Mouse (Mus musculus) kidney, adult 18-20 months (tissue): Measurements from ENCODE around the gene Sp1.

Experiments
- DNase-seq: peaks from one replicate; pipeline ENCODE4 v3.0.0; 2021

Sp1 gene

DNA sequence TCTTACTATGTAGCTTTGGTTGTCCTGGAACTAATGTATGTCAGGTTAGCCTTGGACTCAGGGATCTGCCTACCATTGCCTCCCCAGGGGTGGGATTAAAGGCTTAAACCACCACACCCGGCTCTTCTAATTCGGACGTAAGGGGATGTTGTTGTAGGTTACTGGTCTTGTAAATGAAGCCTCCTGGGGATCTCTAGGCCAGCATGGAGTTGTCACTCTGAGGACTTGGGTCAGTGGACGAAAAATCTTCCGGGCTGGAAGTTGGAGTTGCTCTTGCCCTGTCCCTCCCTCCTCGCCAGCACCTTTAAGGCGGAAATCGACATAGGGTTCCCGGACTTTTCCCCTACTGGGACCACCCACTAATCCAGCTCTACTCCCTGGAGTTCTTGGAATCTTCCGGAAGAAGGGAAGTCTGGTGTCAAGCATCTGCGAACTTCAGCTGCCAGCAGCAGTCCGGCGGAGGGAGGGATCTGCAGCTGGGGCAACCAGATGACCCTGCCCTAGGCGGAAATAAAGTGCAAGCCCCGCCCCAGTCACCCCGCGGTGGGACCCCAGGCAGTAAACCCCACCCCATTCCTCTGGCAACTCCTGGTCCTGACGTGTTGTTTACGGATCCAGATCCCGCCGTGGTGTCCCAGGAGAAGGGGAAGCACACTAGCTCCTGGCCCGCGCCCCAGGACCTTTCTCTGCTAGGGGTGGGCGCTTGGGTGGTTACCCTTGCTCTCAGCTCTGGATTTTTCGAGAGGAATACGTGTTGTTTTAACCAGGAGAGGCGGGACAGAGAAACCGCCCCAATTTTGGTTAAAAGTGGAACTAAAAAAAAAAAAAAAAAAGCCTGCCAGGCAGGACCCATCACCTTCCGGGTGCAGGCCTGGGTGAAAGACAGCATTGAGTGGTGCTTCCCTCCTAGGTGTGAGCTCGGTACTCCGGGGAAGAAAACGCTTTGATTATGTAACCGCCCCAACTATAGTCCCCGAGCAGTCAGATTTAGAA is 6.4 kb upstream of the Sp1 start:
- DNase-seq, result peak; percentile 93

DNA sequence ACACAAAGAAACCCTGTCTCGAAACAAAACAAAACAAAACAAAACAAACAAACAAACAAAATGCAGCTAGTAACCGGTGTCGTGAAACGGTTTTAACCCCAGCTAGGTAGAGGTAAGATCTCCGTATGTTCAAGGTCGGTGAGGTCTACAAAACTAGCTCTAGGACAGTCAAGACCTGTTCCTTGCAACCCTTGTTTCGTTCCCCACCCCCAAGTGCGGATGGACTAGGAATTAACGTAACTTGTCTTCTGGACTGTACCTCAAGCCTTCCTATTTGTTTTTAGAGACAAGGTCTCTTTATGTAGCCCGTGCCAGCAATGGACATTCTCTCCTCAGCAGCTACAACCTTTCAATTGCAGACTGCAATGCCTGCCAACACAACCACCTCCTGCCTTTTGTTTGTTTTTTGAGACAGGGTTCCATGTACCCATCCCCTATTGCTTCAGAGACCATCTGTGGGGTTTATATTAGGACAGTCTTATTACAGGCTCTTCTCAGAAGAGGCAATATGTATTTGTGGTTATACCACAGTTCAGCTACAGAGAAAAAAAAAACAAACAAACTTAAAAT is 5.4 kb upstream of the Sp1 start:
- DNase-seq, result no peak

DNA sequence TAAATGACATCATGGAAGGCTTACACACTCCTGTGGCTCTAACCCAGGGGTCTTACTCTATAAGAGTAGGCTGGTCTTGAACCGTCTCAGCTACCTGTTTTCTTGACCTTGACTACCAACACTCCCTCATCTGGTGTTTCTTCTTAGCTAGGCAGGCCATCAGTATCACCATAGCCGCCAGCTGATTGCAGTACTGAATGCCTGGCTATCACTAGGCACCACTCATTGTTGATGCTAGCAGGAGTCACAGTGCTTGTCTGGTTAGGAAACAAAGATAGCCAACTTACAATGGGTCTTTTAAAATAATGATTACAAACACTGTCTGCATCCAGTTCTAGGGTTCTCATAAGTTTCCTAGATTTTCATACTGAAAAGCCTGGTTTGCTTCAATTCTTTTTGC is 4.7 kb upstream of the Sp1 start:
- DNase-seq, result no peak

DNA sequence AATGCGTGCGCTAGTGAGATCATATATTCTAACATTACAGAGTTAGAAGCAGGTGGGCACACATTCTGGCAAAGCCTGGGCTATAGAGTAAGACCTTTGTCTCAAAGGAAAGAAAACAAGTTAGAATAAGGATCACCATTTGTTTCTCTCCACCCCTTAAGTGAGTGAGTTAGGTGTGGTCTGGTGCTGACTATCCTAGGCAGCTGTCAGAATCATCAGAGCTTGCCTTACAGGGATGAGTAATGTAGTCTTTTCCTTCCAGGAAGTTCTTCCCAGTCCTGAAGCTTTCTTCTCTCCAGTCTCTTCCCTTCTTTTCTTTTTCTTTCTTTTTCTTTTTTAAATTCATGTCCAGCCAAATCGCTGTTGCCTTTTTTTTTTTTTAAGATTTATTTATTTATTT is 3.7 kb upstream of the Sp1 start:
- no peak for DNase-seq

DNA sequence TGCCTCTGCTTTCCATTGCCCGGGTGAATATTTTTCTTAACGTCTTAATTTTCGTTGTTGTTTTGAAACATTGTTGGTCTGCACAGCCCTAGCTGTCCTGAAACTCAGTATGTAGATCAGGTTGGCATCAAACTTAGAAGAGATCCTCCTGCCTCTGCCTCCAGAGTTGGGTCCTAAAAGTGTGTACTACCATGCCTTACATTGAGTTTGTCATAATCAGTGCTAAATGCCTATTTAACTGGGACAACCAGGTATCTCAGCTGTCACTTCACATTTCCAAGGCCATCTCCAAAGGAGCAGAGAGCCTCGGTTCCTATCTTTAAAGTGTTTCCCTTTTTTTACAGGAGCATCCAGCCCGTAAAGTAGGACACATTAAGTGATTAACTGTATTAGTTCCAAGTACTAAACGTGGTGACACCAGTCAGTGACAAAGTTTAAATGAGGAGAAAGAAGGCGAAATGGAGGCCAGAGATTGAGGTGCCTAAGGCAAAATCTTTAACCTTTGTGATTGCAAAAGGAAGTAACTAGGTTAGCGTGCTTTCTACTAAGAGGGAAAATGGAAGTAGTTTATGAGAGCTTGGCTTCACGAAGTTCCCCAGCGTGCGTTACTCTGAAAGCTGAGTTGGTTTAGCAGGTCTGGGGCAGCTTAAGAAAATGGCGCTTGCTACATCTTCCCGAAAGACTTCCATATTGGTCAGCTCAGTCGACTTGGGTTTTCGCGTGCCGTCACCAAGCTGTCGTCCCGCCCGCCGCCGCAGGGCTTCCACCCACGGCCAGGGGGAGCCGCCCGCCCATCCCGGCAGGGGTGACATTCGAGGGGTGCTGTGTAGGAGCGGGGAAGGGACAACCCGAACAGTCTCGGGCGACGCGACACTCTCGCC is 1.1 kb upstream of the Sp1 start:
- DNase-seq, result peak; percentile 32

DNA sequence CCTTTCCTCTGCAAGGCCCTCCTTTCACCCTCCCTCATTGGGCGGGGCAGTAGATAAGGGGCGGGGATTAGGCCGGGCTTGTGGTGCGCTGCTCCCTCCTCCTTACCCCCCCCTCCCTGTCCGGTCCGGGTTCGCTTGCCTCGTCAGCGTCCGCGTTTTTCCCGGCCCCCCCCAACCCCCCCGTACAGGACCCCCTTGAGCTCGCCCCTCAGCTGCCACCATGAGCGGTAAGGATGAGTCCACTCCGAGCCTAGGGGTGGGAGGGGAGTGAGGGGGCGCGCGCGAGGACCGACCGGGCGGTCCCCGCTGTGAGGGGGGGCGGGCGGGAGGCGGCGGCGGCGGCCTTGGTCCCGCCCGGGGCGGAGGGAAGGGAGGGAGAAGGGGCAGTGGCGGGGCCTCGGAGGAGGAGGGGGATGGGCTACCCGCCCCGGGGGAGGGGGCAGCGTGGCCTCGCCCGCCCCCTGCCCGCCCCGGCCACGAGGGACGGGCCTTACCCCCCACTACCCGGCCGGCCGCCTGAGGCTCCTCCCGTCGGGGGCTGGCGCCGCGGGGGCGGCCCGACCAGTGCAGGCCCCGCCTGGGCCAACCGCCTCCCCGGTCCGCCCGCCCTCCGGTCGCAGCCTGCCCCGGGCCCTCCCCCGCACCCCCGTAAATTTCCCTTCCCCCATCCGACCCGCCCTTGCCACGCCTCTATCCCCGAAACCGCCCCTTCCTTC is 411 bp downstream of the Sp1 start:
- peak; percentile 87 for DNase-seq

DNA sequence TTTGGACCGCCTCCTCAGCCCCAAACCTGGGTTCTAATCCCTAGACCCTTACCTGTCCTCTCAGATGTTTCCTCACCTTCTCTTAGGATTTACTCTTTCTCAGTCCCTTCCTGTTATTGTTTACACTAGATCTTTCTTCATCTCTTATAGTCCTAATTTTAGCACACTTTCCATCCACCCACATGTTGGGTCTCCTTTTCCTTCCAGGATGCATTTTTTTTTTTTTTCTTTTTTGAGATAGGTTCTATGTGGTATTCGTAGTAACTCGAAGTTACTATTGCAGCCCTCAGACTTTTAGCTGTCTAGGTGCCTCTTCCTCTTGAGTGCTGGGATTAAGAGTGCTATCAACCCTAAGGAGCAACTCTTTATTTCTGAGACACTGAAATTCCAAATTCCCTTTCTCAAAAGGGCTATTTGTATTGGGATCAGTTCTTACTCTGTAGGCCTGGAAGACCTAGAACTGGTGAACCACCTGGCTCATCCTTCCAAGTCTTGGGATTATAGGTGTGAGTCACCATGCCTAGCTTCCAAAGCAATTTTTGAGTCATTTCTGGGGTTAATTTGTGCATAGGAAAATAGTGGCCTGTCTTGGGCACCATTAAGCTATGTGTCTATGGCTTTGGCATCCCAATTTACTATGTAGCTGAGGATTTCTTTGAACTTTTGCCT is 1.1 kb downstream of the Sp1 start:
- DNase-seq, result no peak

DNA sequence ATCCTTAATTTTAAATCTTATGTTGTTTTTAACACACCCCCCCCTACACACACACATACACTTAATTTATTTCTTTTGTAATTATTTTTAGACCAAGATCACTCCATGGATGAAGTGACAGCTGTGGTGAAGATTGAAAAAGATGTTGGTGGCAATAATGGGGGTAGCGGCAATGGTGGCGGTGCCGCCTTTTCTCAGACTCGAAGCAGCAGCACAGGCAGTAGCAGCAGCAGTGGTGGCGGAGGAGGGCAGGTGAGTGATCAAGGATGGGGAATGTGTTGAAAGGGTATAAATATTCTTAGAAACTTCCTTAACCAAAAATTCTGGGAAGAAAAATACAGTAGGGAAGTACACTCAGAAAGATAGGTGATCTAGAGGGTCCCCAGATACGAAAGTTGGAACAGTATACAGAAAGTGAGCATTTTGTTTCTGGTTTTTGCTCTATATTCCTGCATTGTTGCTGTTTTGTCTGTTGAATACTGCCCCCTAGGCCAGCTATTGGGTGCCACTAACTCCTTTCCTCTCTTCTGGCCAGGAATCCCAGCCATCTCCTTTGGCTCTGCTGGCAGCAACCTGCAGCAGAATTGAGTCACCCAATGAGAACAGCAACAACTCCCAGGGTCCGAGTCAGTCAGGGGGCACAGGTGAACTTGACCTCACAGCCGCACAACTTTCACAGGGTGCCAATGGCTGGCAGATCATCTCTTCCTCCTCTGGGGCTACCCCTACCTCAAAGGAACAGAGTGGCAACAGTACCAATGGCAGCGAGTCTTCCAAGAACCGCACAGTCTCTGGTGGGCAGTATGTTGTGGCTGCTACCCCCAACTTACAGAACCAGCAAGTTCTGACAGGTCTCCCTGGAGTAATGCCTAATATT is 2.0 kb downstream of the Sp1 start:
- DNase-seq, result no peak

DNA sequence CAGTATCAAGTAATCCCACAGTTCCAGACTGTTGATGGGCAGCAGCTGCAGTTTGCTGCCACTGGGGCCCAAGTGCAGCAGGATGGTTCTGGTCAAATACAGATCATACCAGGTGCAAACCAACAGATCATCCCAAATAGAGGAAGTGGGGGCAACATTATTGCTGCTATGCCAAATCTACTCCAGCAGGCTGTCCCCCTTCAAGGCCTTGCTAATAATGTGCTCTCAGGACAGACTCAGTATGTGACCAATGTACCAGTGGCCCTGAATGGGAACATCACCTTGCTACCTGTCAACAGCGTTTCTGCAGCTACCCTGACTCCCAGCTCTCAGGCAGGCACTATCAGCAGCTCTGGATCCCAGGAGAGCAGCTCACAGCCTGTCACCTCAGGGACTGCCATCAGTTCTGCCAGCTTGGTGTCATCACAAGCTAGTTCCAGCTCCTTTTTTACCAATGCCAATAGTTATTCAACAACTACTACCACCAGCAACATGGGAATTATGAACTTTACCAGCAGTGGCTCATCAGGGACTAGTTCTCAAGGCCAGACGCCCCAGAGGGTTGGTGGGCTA is 2.7 kb downstream of the Sp1 start:
- DNase-seq, result no peak

DNA sequence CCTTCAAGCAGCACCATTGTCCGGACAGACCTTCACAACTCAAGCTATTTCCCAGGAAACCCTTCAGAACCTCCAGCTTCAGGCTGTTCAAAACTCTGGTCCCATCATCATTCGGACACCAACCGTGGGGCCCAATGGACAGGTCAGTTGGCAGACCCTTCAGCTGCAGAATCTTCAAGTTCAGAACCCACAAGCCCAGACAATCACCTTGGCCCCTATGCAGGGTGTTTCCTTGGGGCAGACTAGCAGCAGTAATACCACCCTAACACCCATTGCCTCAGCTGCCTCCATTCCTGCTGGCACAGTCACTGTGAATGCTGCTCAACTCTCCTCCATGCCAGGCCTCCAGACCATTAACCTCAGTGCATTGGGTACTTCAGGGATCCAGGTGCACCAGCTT is 3.3 kb downstream of the Sp1 start:
- no peak for DNase-seq

DNA sequence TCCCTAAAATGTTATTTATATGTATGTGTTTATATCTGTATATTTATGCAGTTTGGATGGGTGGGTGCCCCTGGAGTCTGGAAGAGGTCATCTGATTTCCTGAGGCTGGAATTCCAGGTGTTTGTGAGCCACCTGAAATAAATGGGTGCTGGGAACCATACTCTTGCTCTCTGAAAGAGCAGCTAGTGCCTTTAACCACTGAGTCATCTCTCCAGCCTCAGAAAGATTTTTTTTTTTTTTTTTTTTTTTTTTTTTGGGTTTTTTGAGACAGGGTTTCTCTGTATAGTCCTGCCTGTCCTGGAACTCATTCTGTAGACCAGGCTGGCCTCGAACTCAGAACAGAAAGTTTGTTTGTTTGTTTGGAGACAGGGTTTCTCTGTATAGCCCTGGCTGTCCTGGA is 5.1 kb downstream of the Sp1 start:
- no peak for DNase-seq

DNA sequence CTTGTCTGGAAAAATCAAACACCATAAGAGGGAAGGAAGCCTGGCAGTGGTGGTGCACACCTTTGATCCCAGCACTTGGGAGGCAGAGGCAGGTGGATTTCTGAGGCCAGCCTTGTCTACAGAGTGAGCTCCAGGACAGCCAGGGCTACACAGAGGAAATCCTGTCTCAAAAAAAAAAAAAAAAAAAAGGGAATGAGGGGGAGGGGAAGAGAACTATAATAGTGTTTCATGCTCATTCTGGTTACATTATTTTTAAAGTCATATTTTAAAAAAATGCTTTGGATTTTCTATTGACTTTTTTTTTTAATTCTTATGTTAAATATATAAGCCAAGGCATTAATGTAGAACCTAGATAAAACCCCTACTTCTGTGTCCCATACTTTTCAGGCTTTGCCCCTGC is 7.7 kb downstream of the Sp1 start:
- DNase-seq, result no peak

DNA sequence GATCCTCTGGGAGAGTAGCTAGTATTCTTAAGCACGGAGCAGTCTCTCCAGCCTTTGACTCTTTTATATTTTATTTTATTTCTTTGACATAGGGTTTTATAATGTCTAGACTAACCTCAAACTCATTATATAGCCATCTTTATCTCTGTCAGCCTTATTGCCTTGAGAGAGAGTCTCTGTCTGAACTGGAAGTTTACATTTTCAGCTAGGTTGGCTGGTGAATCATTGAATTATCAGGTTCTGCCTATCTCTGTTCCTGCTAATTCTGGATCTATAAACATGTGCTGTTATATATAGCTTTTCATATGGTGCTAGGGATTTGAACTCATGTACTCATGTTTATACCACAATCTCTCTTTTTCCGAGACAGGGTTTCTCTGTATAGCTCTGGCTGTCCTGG is 11.6 kb downstream of the Sp1 start:
- no peak for DNase-seq

DNA sequence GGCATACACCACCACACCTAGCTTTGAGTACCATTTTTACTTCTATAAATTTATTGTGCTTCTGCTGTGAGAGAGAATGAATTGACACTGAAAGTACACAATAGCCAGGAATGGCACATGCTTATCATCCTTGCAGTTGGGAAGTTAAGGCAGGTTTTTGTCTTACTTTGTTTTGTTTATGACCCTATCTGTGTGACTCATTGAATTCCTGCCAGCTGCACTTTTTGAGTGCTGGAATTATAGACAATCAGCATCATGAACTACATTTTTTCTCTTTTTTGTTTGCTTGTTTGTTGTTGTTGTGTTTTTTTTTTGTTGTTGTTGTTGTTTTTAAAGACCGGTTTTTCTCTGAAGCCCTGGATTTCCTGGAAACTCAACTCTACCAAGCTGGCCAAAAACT is 15.0 kb downstream of the Sp1 start:
- DNase-seq, result no peak

DNA sequence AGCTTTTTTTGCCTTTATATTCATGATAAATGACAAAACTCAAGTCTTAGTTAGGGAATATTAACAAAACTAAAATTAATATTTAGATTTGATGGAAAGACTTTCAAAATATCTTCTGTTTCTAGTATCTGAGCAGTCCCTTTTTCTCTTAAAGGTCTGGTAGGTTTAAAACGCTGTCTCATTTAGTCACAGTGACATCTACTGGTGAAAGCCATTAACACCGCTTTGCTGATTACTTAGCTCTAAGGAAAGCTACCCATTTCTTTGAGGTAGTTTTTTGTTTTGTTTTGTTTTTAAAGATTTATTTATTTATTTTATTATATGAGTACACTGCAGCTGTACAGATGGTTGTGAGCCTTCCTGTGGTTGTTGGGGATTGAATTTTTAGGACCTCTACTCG is 15.5 kb downstream of the Sp1 start:
- no peak for DNase-seq

DNA sequence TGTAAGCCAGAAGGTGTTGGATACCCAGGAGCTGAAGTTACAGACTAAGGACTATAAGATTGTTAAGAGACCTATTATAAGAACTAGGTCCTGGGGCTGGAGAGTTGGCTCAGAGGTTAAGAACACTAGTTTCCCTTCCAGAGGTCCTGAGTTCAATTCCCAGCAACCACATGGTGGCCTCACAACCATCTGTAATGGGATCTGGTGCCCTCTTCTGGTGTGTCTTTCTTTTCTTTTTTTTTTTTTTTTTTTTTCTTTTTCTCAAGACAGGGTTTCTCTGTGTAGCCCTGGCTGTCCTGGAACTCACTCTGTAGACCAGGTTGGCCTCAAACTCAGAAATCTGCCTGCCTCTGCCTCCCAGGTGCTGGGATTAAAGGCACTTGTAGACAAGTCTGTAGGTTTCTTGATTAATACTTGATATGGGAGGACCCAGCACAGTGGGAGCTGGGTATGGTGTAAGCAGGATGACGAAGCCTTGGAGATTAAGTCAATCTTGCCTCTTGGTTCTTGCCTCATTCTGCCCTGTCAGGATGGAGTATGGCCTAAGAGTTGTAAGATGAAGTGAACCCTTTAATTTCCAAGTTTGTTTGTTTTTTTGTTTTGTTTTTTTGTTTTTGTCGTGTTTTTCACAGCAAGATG is 17.8 kb downstream of the Sp1 start:
- no peak for DNase-seq

DNA sequence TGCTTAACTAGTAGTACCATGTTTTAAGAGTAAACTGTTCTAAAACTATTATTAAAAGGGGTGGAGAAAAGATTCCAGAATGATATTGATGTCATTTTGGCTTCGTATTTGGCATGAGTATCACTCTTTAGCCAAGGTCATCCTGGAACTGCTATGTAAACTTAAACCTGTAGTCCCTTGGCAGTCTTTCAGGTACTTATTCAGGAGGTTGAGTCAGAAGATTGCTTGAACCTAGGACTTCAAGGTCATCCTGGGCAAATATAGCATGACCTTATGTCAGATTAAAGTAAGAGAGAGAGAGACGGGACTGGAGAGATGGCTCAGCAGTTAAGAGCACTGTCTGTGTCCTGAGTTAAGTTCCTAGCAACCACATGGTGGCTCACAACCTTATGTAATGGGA is 18.7 kb downstream of the Sp1 start:
- no peak for DNase-seq

DNA sequence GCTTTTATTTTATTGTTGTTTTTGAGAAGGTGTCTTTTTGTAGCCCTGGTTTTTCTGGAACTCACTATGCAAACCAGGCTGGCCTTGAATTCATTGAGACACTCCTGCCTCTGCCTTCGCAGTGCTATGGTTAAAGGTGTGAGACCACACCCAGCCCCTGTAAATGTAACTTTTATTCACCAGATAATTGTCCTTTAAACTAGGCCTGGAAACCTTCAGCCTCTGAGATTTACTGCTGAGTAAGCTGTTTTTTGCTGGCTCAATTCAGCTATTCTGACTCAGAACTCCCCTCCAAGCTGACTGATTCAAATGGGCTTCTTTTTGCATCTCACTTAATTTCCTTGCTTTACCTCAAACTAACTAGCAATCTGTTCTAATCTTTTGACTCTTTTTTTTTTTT is 21.0 kb downstream of the Sp1 start:
- no peak for DNase-seq

DNA sequence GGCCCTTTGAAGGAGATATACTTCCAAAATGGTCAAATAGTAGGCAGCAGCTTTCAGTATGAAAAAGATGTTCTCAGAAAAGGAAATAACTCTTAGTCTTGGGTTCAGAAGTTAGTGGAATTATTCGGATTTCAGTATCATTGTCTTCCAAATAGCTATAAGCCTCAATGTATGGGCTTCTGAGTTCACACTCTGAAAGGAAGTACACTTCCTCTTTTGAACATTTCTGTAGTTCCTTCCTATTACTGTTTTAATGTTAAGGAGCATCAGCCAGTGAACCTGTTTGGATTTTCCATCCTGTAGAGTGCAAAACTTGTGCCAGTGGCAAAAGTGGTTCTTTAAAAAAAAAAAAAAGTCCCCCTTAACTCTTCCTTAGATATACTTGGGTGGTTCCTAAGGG is 26.1 kb downstream of the Sp1 start:
- DNase-seq, result no peak

DNA sequence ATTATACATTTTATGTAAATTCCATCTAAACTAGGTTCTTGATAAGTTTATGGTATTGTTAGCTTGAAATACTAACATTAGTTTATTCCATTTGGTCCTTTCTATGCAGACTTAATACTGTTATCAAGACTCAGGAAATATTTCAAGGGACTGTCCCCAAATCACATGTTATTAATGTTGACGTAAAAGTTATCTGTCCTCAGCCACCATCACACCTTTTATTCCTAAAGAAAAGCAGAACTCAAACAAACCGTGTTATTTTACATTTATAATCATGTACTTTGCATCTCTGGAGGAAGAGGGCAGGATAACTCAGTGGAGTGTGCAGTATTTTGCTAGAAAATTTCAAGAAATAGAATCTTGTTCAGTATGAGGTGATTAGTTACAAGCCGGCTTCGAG is 27.2 kb downstream of the Sp1 start:
- no peak for DNase-seq
